Mouse (Mus musculus): ENCODE data around the gene Inip.

DNA sequence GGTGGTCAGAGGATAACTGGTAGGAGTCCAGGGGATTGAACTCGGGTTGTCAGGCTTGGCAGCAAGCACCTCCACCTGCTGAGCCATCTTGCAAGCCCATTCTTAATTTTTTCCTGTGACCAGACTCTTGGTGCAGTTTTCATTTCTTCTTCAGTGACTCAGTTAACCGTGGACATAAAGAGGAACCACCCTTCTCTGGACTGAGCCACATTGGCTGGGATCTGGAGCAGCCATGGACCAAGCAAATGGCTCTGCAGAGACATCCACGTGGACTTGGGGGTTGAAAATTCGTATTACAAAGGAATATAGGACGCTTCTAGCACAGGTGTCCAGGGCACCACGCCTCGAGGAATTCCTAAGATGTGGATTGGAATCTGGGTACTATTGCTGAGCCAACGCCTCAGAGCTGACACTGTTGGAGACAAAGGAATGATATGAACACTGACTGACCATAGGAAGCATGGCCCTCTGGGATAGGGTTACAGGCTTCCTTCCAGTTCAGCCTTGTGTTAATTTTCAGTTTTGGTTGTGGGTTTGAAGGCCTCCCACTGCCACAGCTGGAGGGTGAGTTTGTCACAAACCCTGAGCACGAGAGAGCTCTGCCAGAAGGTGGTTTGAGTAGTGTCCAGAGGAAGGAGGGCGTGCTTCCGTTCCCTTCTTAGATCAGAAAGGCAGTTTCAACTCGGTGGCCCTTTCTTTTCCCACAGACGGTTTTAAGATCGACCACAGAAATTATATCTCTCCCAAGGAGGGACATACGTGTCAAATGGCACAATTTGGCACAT, 43.3 kb upstream of the Inip start:
- TF ChIP-seq CTCF (IDR thresholded peaks at IDR 0.05; ENCODE audit: low read depth) = no peak
- no peak for TF ChIP-seq EP300 (IDR thresholded peaks at IDR 0.05; ENCODE audit: low read depth)
